Mouse (Mus musculus): ENCODE measurements around the gene Vmn1r219. TPM values are rescaled to one million over a fixed set of nuclear protein-coding genes. Genes with fewer than 3 reads are reported as not detected.
"Not testable (repeated sequence)": the region's sequence is repeated elsewhere in the genome, so short reads cannot be mapped to it uniquely, and the experiment has no call there.

Gene Vmn1r219
- not detected in 2 replicates for polyA plus RNA-seq (2015; fragmentation: Nextera tagmentation; extraction: Ambion mirVana)

DNA sequence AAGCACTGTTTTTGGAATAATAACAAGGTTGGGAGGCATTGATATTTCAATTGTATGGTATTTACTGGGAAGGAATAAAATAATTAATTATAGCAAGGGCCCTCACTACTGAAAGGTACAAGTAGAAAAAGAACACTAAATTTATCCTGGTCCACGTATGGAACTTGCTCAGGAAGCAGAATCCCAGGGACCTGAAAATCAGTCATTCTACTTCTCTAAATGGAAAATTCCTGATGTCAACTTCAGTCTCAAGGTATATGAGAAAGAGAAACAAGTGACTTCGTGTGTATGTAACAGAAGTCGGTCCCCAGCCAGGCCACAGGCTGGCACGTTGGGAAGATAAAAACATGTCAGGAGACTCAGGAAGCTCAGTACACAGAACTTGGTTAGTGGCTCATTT, at the start of gene Vmn1r219:
TSS of gene Vmn1r219 (plus strand) at position 301 of the 400 bp plus-strand sequence.
- Histone ChIP-seq H3K27ac (no peak within 1 kb of the TSS), H3K36me3 (no peaks in the 10 kb centered on the region), H3K4me3 (replicated peaks) (no peak within 1 kb of the TSS), H3K9ac (no peak within 1 kb of the TSS), H3K9me3 (replicated peaks) (no peaks in the 10 kb centered on the region), H3K27me3 (no peaks in the 10 kb centered on the region), H3K4me2 (no peak within 1 kb of the TSS), H3K4me1 (no peaks in the 10 kb centered on the region)
- WGBS = 81% methylated on average over 4 of the region's 4 CpGs
- no peak for ATAC-seq (replicated peaks; ENCODE audit: low FRiP score)

DNA sequence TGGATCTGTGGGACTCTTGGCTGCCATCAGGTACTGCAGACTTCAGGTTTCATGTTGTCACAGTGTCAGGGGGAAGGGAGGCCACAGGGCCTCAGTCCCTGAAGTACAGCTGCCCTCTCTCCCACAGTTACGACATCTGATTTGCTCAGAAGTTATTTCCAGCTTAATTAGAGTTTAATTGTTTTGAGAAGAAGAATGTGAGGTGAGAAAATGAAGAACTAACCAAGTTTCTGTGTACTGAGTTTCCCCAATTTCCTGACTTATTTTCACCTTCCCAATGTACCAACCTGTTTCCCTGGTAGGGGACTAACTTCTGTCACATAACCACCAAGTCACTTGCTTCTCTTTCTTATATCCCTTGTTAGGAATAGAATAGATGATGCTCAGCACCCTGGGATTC, 41.0 kb upstream of the Vmn1r219 start, which contains the start of gene Vmn1r217:
TSS of gene Vmn1r217 (minus strand) at position 101 of the 400 bp plus-strand sequence.
- not testable (repeated sequence) for ATAC-seq (replicated peaks; ENCODE audit: low FRiP score)

GRCm38 (mm10) chr13:23120611-23121010, 38.5 kb upstream of the Vmn1r219 start:
- Histone ChIP-seq H3K9ac (no peak overlapping the region), H3K4me3 (replicated peaks) (no peak overlapping the region), H3K4me2 (no peak overlapping the region), H3K27me3 (no peaks in the 10 kb centered on the region), H3K27ac (no peak overlapping the region), H3K36me3 (no peaks in the 10 kb centered on the region), H3K4me1 (no peaks in the 10 kb centered on the region), H3K9me3 (replicated peaks) (no peaks in the 10 kb centered on the region)
- no peak for ATAC-seq (replicated peaks; ENCODE audit: low FRiP score)
- 88% methylated on average over 2 of the region's 2 CpGs for WGBS

More for the DNA sequence above, 41.0 kb upstream of the Vmn1r219 start, which contains the start of gene Vmn1r217:
- not testable (repeated sequence) for H3K4me1 ChIP-seq; H3K4me2 ChIP-seq; H3K9me3 ChIP-seq (replicated peaks); H3K36me3 ChIP-seq; H3K9ac ChIP-seq; H3K27ac ChIP-seq; H3K27me3 ChIP-seq; H3K4me3 ChIP-seq (replicated peaks)
- WGBS = 70% methylated on average over 1 of the region's 1 CpGs

- Histone ChIP-seq H3K9me3 (replicated peaks) (no peaks in the 10 kb centered on the region), H3K27ac (no peak within 1 kb of the TSS), H3K4me2 (no peak within 1 kb of the TSS), H3K9ac (no peak within 1 kb of the TSS), H3K27me3 (no peaks in the 10 kb centered on the region), H3K4me3 (replicated peaks) (no peak within 1 kb of the TSS), H3K36me3 (no peaks in the 10 kb centered on the region), H3K4me1 (no peaks in the 10 kb centered on the region)
- 72% methylated on average over 3 of the region's 3 CpGs for WGBS
- no peak for ATAC-seq (replicated peaks; ENCODE audit: low FRiP score)
Observed at GRCm38 (mm10) chr13:23133099-23133498, 26.0 kb upstream of the Vmn1r219 start, which contains the start of gene Vmn1r218. Gene Vmn1r218 (plus strand): TSS chr13:23133155.

DNA sequence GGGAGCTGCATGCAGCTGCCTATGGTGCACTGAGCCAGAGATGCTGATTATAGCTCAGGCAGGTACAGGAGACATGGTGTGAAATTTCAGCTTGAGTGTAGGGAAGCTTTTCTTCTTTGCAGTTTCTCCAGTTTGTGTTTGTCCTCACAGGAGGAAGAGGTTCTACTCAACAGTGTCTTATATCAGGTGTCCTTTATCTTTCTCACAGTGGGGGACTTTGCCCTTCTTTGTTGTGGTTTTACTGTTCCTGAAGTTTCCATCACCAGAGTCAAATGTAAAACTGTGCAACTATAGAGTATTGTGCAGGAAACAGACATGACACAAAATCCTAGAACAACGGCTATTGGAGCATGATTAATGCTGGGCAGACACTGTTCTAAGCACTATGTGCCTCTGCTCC, 25.6 kb upstream of the Vmn1r219 start:
- Histone ChIP-seq H3K36me3 (no peaks in the 10 kb centered on the region), H3K27me3 (no peaks in the 10 kb centered on the region), H3K9ac (no peak overlapping the region), H3K4me1 (no peaks in the 10 kb centered on the region), H3K9me3 (replicated peaks) (no peaks in the 10 kb centered on the region), H3K4me2 (no peak overlapping the region), H3K27ac (no peak overlapping the region), H3K4me3 (replicated peaks) (no peak overlapping the region)
- 62% methylated on average over 1 of the region's 1 CpGs for WGBS
- no peak for ATAC-seq (replicated peaks; ENCODE audit: low FRiP score)

DNA sequence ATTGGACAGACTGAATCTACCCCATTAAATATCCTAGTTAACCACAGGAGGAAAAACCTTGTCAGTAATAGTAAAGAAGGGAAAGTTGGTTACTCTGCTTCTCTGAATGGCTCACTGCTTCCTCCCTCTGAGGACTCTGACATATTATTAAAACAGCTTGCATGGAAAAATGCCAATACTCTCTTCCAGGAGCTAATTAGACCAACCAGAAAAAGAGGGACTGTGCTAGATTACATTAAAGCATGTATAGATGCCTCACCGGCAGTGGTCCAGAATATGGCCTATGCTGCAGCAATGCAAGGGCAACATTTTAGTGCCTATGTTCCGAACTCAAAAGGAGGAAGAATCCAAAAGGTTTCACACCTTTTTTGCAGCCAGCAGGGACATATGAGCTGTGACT, 20.2 kb upstream of the Vmn1r219 start:
- Histone ChIP-seq H3K9me3 (replicated peaks) (no peaks in the 10 kb centered on the region), H3K27ac (no peak overlapping the region), H3K4me2 (no peak overlapping the region), H3K9ac (no peak overlapping the region), H3K4me3 (replicated peaks) (no peak overlapping the region), H3K27me3 (no peaks in the 10 kb centered on the region), H3K4me1 (no peaks in the 10 kb centered on the region), H3K36me3 (no peaks in the 10 kb centered on the region)
- no peak for ATAC-seq (replicated peaks; ENCODE audit: low FRiP score)
- WGBS = 91% methylated on average over 2 of the region's 2 CpGs

- Histone ChIP-seq H3K4me2 (no peak overlapping the region), H3K27ac (no peak overlapping the region), H3K36me3 (no peaks in the 10 kb centered on the region), H3K4me3 (replicated peaks) (no peak overlapping the region), H3K9me3 (replicated peaks) (no peaks in the 10 kb centered on the region), H3K4me1 (no peaks in the 10 kb centered on the region), H3K9ac (no peak overlapping the region), H3K27me3 (no peaks in the 10 kb centered on the region)
- no peak for ATAC-seq (replicated peaks; ENCODE audit: low FRiP score)
- WGBS = 79% methylated on average over 3 of the region's 3 CpGs
Observed at GRCm38 (mm10) chr13:23157848-23158247, 1.3 kb upstream of the Vmn1r219 start.

DNA sequence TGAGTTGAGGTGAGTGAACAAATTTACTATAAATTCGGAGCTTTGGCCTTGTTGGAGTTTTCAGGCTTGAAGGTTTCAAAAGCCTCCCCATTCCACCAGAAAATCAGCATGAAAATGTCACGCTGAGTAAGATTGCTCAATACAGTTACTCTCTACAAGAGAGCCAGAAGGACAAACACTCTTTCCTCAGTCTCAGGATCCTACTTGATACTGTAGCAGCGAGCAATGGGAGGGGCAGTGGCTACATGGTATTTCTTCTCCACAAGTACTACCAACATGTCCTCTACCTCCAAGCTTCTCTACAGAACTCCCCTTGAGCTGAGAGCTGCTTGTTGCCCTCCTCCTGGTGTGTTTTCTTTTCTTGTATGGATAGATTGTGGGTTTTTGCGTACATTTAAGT, 7.4 kb downstream of the Vmn1r219 start:
- 89% methylated on average over 4 of the region's 4 CpGs for WGBS
- H3K27me3 ChIP-seq; ATAC-seq (replicated peaks; ENCODE audit: low FRiP score); H3K4me3 ChIP-seq (replicated peaks); H3K4me1 ChIP-seq; H3K9ac ChIP-seq; H3K9me3 ChIP-seq (replicated peaks); H3K4me2 ChIP-seq; H3K36me3 ChIP-seq; H3K27ac ChIP-seq: not testable (repeated sequence)

DNA sequence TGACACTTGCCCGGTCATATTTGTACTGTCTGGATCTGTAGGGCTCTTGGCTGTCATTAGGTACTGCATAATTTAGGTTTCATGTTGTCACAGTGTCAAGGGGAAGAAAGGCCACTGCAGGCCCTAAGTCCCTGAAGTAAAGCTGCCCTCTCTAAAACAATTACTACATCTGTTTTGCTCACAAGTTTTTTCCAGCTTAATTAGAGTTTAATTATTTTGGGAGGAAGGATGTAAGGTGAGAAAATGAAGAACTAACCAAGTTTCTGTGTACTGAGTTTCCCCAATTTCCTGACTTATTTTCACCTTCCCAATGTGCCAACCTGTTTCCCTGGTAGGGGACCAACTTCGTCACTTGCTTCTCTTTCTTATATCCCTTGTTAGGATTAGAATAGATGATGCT, 28.8 kb downstream of the Vmn1r219 start, which contains the start of gene Vmn1r220:
TSS of gene Vmn1r220 (minus strand) at position 101 of the 400 bp plus-strand sequence.
- ATAC-seq (replicated peaks; ENCODE audit: low FRiP score) = no peak
- Histone ChIP-seq H3K27me3 (no peaks in the 10 kb centered on the region), H3K27ac (no peak within 1 kb of the TSS), H3K36me3 (no peaks in the 10 kb centered on the region), H3K9ac (no peak within 1 kb of the TSS), H3K4me3 (replicated peaks) (no peak within 1 kb of the TSS), H3K9me3 (replicated peaks) (no peaks in the 10 kb centered on the region), H3K4me2 (no peak within 1 kb of the TSS), H3K4me1 (no peaks in the 10 kb centered on the region)
- 89% methylated on average over 2 of the region's 2 CpGs for WGBS

- H3K4me1 ChIP-seq; H3K4me3 ChIP-seq (replicated peaks); H3K27ac ChIP-seq; H3K9me3 ChIP-seq (replicated peaks); ATAC-seq (replicated peaks; ENCODE audit: low FRiP score); H3K4me2 ChIP-seq; H3K27me3 ChIP-seq; H3K36me3 ChIP-seq; H3K9ac ChIP-seq: not testable (repeated sequence)
- whole genome bisulfite sequencing = 81% methylated on average over 1 of the region's 1 CpGs
Observed at GRCm38 (mm10) chr13:23203885-23204284, 44.8 kb downstream of the Vmn1r219 start.

GRCm38 (mm10) chr13:23213827-23214226, 54.7 kb downstream of the Vmn1r219 start, which contains the start of gene Vmn1r221:
Gene Vmn1r221 (plus strand): TSS chr13:23214127.
- not testable (repeated sequence) for H3K9ac ChIP-seq; H3K4me1 ChIP-seq; H3K4me2 ChIP-seq; H3K4me3 ChIP-seq (replicated peaks); H3K9me3 ChIP-seq (replicated peaks); ATAC-seq (replicated peaks; ENCODE audit: low FRiP score); H3K27me3 ChIP-seq; H3K36me3 ChIP-seq; H3K27ac ChIP-seq
- 89% methylated on average over 2 of the region's 2 CpGs for WGBS
